Mouse (Mus musculus) ES-E14 (cell line): Measurements from ENCODE around the gene Efnb1. TPM values are rescaled to one million over a fixed set of nuclear protein-coding genes. Genes with fewer than 3 reads are reported as not detected.
A peak's percentile ranks its signal among the peaks of the same experiment; 100 is the strongest.

ENCODE experiments used
- DNase-seq: peaks from one replicate; pipeline ENCODE4 v3.0.0-alpha.2; 2013; ENCODE audit warnings: low read depth, low spot score
- H3K27ac ChIP-seq: 2 replicates; pipeline ENCODE4 v1.5.1; 2012; ENCODE audit warnings: low read depth, mild to moderate bottlenecking, low read length, moderate library complexity, mixed read lengths; ENCODE audit not compliant: poor library complexity, insufficient read depth, severe bottlenecking
- H3K36me3 ChIP-seq: 2 replicates; pipeline ENCODE4 v1.6.1; 2012; ENCODE audit warnings: mild to moderate bottlenecking, low read length, moderate library complexity, mixed read lengths; ENCODE audit not compliant: control insufficient read depth, poor library complexity, insufficient read depth, severe bottlenecking
- H3K4me1 ChIP-seq, 2 experiments: fragments of 150-350 bp in 1 of 2; sonication (generic) in 1 of 2; 2 replicates each; pipeline ENCODE4 v1.6.1; 2012; ENCODE audit warnings: low read length in 2 of 2, mild to moderate bottlenecking in 1 of 2, mixed read lengths in 1 of 2; ENCODE audit not compliant: control insufficient read depth in 2 of 2, insufficient read depth in 2 of 2, poor library complexity in 1 of 2
- H3K4me3 ChIP-seq, 2 experiments: fragments of 150-350 bp in 1 of 2; sonication (generic) in 1 of 2; 2 replicates each; pipeline ENCODE4 v1.5.1; 2012; ENCODE audit warnings: low read length in 2 of 2, low read depth in 1 of 2, mild to moderate bottlenecking in 1 of 2, mixed read lengths in 1 of 2; ENCODE audit not compliant: insufficient read depth in 1 of 2, poor library complexity in 1 of 2, severe bottlenecking in 1 of 2
- H3K9ac ChIP-seq: 2 replicates; pipeline ENCODE4 v1.6.1; 2012; ENCODE audit warnings: low read depth, mild to moderate bottlenecking, low read length, mixed read lengths; ENCODE audit not compliant: poor library complexity, insufficient read depth, severe bottlenecking
- H3K9me3 ChIP-seq: fragments of 150-350 bp; sonication (generic); 2 replicates; pipeline ENCODE4 v1.6.1; 2012; ENCODE audit warnings: low read depth, mild to moderate bottlenecking, low read length; ENCODE audit not compliant: control insufficient read depth, insufficient read depth
- CHD2 ChIP-seq: IDR thresholded peaks from 2 replicates; pipeline ENCODE4 v1.6.1; 2014; ENCODE audit warnings: mild to moderate bottlenecking, low read depth, low read length, inconsistent platforms
- HCFC1 ChIP-seq: IDR thresholded peaks from 2 replicates; pipeline ENCODE4 v1.6.1; 2012; ENCODE audit warnings: low read length, inconsistent platforms, borderline replicate concordance; ENCODE audit not compliant: insufficient read depth
- MAFK ChIP-seq: IDR thresholded peaks from 2 replicates; pipeline ENCODE4 v1.6.1; 2014; ENCODE audit warnings: mild to moderate bottlenecking, low read depth, low read length, inconsistent platforms; ENCODE audit not compliant: insufficient read depth
- ZC3H11A ChIP-seq: IDR thresholded peaks from 2 replicates; pipeline ENCODE4 v1.6.1; 2012; ENCODE audit warnings: low read depth, mild to moderate bottlenecking, inconsistent platforms, low read length, borderline replicate concordance
- ZNF384 ChIP-seq: IDR thresholded peaks from 2 replicates; pipeline ENCODE4 v1.6.1; 2012; ENCODE audit warnings: low read depth, low read length, inconsistent platforms
- in situ Hi-C, 2 experiments: fragments of 600-800 bp; cut with MboI; formaldehyde crosslinking; loops; one replicate each; pipeline ENCODE4 v1.15.1; 2025; ENCODE audit warnings: low sequenced_read_pairs in 2 of 2, inconsistent platforms in 1 of 2; ENCODE audit not compliant: unreplicated experiment in 2 of 2
- total RNA-seq: library from RNA; depleted of rRNA; stranded (reverse); fragments of 300-350 nt; gene quantifications from 2 replicates; pipeline ENCODE4 v1.2.3, GENCODE M21; 2012

The Efnb1 gene
- total RNA-seq, 1 experiment: 16.1 TPM

DNA sequence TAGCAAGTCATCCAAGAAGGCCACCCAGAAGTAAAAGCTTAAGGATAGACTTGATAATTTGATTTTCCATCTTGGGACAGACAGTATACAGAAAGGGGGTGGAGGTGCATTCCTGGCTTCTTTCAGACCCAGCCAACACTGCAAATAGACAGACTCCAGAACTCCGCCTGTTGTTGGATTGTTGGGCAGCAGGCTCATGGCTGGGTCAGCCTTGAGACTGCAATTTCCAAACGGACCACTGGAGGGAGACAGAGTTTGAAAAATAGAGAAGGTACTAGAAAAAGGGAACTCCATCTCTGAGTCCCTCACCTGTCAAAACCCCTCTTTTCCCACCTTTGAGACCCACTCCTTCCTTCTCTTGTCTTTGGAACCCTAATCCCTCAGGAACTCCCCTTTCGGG, 5.9 kb upstream of the Efnb1 start:
- Histone ChIP-seq H3K9ac (no peak overlapping the region), H3K4me1 (no peaks in the 10 kb centered on the region), H3K36me3 (no peaks in the 10 kb centered on the region), H3K4me3 (no peak overlapping the region), H3K27ac (no peak overlapping the region), H3K9me3 (no peaks in the 10 kb centered on the region)
- in situ Hi-C loops: loop anchor here (10.0 to 25.0 kb wide), 3 partner anchors 395 to 532 kb away; no protein-coding TSS in a partner anchor
- TF ChIP-seq ZC3H11A: peak; percentile 79
- TF ChIP-seq ZNF384: no peak
- DNase-seq: no peak

DNA sequence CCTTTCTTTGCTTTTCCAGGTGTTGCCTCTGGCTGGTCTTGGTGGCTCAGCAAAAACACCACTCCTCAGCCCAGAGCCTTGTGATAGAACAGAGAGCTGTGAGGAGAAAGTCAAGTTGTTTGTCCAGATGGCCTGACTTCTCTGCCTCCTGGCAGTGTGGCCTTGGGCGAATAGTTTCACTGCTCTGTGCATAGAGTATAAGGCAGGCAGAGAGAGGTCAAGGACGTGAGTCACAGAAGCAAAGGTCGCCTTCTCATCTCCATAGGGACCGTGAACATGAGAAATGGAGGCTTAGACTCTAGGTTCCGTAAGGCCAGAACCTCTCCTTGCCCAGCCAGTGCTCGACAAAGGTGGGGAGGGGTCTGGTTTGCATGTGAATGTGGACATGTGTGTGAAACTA, 3.4 kb upstream of the Efnb1 start:
- in situ Hi-C loops: loop anchor here (10.0 to 25.0 kb wide), 3 partner anchors 392 to 530 kb away; no protein-coding TSS in a partner anchor
- Histone ChIP-seq H3K27ac (no peak overlapping the region), H3K4me3 (no peak overlapping the region), H3K9ac (no peak overlapping the region), H3K9me3 (no peaks in the 10 kb centered on the region), H3K4me1 (no peaks in the 10 kb centered on the region), H3K36me3 (no peaks in the 10 kb centered on the region)
- TF ChIP-seq CHD2 (no peak), ZC3H11A (no peak), HCFC1 (no peak), MAFK (no peak), ZNF384 (no peak)
- no peak for DNase-seq

DNA sequence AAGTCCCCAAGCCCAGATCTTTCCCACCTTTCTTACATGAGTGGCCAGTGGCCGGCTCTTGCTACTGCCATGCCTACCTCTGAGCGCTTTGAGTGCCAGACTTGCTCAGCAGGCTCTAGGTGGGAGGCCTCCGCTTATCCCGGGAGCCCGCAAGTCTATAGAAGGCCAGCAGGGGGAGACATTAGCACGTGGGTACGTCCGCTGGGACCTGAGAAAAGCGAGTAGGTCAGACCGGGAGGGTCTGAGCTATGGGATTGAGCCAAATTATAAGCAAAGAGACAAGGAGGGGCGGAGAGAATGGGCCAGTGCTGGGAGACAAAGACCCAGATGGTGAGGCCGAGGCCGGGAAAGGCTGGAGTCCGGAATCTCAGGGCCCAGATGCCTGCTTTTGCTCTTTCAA, 1.0 kb upstream of the Efnb1 start:
- Histone ChIP-seq H3K4me1 (no peaks in the 10 kb centered on the region), H3K9ac (no peak overlapping the region), H3K9me3 (no peaks in the 10 kb centered on the region), H3K4me3 (no peak overlapping the region), H3K36me3 (no peaks in the 10 kb centered on the region), H3K27ac (no peak overlapping the region)
- TF ChIP-seq ZNF384: no peak
- peak; percentile 90 for TF ChIP-seq ZC3H11A
- DNase-seq: peak; percentile 60
- in situ Hi-C loops: loop anchor here (5.0 to 25.0 kb wide), 4 partner anchors 390 to 527 kb away; no protein-coding TSS in a partner anchor

DNA sequence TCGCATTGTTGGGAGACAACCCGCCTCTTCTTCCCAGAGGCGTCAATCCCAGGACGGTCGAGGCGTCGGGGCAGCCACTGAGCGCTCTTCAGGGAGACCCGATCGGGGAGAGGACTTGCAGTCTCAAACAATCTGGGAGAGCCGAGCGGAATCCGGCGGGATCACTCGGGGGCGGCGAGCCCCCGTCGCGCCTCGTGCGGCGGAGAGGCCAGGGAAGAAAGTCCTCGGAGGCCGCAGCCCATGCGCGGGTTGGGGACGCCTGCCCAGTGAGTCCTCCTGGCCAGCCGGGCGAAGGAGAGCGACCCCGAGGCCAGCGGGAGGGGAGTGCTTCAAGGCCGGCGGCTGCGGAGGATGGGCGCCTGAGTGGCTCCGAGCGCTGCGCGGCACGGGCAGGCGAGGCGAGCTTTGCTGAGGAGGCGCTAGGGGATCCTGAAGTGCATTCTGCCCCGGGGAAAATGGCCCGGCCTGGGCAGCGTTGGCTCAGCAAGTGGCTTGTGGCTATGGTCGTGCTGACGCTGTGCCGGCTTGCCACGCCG, 569 bp downstream of the Efnb1 start:
- H3K9ac ChIP-seq: peak overlapping the region; percentile 27
- in situ Hi-C loops: loop anchor here (5.0 to 25.0 kb wide), 4 partner anchors 388 to 526 kb away; no protein-coding TSS in a partner anchor
- DNase-seq: no peak
- H3K4me3 ChIP-seq: peak overlapping the region; percentile 53 to 73
- no peak for TF ChIP-seq CHD2
- no peak for TF ChIP-seq MAFK
- no peak for TF ChIP-seq ZNF384
- no peak for TF ChIP-seq ZC3H11A
- no peak for TF ChIP-seq HCFC1
- H3K9me3 ChIP-seq: no peaks in the 10 kb centered on the region
- H3K36me3 ChIP-seq: no peaks in the 10 kb centered on the region
- H3K4me1 ChIP-seq: no peaks in the 10 kb centered on the region; a peak in 1 of 4 replicates
- no peak overlapping the region for H3K27ac ChIP-seq

DNA sequence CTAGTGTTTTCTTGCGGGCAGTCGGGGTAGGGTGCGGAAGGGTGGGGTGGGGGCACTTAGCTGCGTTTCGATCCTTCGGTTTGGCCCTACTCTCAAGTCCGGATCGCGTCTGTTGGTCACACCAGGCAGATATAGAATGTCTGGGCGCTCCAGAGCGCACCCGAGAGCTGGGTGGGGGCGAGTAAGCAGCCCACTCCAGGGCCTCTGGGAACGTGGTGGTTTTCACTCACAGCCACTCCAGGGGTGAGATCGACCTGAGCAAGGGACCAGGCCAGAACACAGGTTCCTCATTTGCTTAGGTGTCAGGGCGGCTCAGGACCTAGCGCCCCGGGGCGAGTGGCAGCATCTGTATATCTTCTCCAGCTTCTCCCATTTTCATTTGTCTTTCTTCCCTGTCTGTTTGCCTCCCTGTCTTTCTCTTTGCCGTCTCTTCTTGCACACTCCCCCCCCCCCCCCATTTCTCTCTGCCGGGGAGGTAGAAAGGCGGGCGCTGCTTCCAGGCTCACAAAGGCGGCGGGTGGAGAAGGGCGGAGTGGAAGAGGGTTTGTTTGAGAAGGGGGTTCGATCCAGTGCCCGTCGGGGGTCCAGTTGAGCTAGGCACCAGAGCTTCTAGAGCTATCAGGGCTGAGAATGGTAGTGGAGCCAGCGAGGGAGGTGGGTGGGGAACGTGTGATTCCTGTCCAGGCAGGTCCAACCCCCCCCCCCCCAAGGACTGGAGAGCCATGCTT, 1.4 kb downstream of the Efnb1 start:
- no peaks in the 10 kb centered on the region; a peak in 1 of 4 replicates for H3K4me1 ChIP-seq
- in situ Hi-C loops: loop anchor here (5.0 to 25.0 kb wide), 4 partner anchors 387 to 525 kb away; no protein-coding TSS in a partner anchor

More for the DNA sequence above, 1.4 kb downstream of the Efnb1 start:
- no peaks in the 10 kb centered on the region for H3K9me3 ChIP-seq
- no peak overlapping the region for H3K27ac ChIP-seq
- H3K9ac ChIP-seq: no peak overlapping the region
- H3K36me3 ChIP-seq: no peaks in the 10 kb centered on the region
- TF ChIP-seq CHD2: no peak
- no peak for TF ChIP-seq HCFC1
- no peak for TF ChIP-seq MAFK
- no peak for TF ChIP-seq ZNF384
- no peak for TF ChIP-seq ZC3H11A
- H3K4me3 ChIP-seq: peak overlapping the region; percentile 9 to 53; a peak in 3 of 4 replicates
- DNase-seq: no peak
